In the genomic region with DNA sequence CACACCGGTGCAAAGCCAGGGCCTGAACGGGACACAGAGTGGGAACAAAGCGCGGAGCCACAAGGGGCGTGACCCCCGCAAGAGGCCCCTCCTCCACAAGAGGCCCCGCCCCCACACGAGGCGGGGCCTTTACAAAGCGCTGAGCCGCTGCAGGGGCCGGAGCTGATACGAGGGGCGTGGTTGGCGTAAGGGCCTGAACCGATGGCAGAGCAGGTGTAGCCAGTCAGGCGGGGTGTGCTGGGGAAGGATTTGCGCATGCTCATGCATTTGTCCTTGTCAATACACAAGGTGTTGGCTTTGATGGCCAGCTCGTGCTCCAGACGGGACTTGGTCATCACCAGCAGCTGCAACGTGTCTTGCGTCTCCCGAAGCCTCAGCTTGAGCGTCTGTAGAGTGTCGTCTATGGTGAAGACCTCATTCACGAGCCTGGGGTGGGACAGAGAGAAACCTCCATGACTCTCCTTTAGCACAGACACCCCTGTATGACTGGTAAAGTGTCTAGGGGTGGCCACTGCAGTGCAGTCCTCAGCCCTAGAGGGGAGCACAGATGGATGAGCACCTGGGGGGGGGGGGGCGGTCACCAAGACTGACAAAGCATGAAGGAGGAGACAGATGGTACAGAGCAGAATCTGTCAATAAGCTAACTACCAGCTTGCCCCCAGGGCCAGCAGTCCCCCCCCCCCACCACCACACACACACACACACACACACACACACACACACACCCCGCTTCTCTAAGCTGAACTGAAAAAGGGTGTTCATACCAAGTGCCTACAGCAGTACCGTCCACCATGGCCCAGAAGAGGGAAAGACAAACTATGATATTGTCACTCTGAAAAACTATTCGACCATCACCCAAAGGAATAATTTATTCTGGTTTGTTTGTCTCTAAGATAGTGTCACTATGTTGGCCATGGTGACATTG, we compare ENCODE assay signal across 8 mouse cellular contexts. TPM values are rescaled to one million over a fixed set of nuclear protein-coding genes. Genes with fewer than 3 reads are reported as not detected.
DNase-seq lines count a peak whose midpoint lies in the region; ATAC-seq lines count a peak whose summit lies in the region.

No protein-coding gene starts in this region.

- H3K9ac ChIP-seq in forebrain, embryonic 16.5 days (replicated peaks; ENCODE audit: low read depth, low read length): peak overlapping the region; percentile 29

- H3K9me3 ChIP-seq in forebrain, embryonic 16.5 days (ENCODE audit: control insufficient read depth, low read length): no peaks in the 10 kb centered on the region
- 0 out of 2 replicates have a peak, but pooled peaks cover 4% of the 10 kb centered on the region for H3K9me3 ChIP-seq in megakaryocyte, embryonic 14.5 days

- peak; percentile 85 for ATAC-seq in forebrain, embryonic 16.5 days

- peak overlapping the region; percentile 50 for H3K4me2 ChIP-seq in forebrain, embryonic 16.5 days (ENCODE audit: low read length)

- H3K4me1 ChIP-seq in forebrain, embryonic 16.5 days (replicated peaks; ENCODE audit: control insufficient read depth, insufficient read depth, low read length): peaks cover 5% of the 10 kb centered on the region; the same call in 1 of the 2 replicates
- peaks cover 4% of the 10 kb centered on the region; the same call in 1 of the 2 replicates for H3K4me1 ChIP-seq in megakaryocyte, embryonic 14.5 days

- peak overlapping the region; percentile 32 for H3K4me3 ChIP-seq in forebrain, embryonic 16.5 days (replicated peaks; ENCODE audit: low read length)
- peak overlapping the region; percentile 75 for H3K4me3 ChIP-seq in megakaryocyte, embryonic 14.5 days (replicated peaks)

- H3K36me3 ChIP-seq in forebrain, embryonic 16.5 days (ENCODE audit: control insufficient read depth, insufficient read depth): no peaks in the 10 kb centered on the region
- no peaks in the 10 kb centered on the region for H3K36me3 ChIP-seq in megakaryocyte, embryonic 14.5 days (replicated peaks; ENCODE audit: low read length)

- H3K27ac ChIP-seq in forebrain, embryonic 16.5 days (ENCODE audit: low read length): no peak overlapping the region

- no peaks in the 10 kb centered on the region for H3K27me3 ChIP-seq in forebrain, embryonic 16.5 days (replicated peaks; ENCODE audit: control insufficient read depth, insufficient read depth, low read length)
- H3K27me3 ChIP-seq in megakaryocyte, embryonic 14.5 days (replicated peaks): peaks cover 9% of the 10 kb centered on the region

- WGBS in forebrain, embryonic 16.5 days: 13% methylated on average over 29 of the region's 30 CpGs

- DNase-seq in urinary bladder, adult 18-20 months (ENCODE audit: low spot score in 2 of 2): peak; percentile 64 to 71
- no peak for DNase-seq in urinary bladder, postnatal 10 days (ENCODE audit: low spot score)
- DNase-seq in kidney, postnatal 36 days: peak; percentile 30 to 43
- peak; percentile 29 to 37 for DNase-seq in spleen, postnatal 36 days (ENCODE audit: low spot score in 2 of 2)
- no peak for DNase-seq in layer of hippocampus, postnatal 25 days (ENCODE audit: extremely low spot score in 1 of 2, low spot score in 1 of 2)
- DNase-seq in left cerebral cortex, adult 8-10 months (ENCODE audit: low spot score in 2 of 2): no peak

RNA-seq across cellular contexts. Expression of gene Tekt5, which starts 37.0 kb away (rescaled TPM):
- 2.5 and 4.1 TPM in 2 replicates for polyA plus RNA-seq in forebrain, embryonic 16.5 days (2015; fragmentation: Nextera tagmentation; extraction: Ambion mirVana)
- not detected in 2 replicates for polyA plus RNA-seq in megakaryocyte, embryonic 14.5 days (2012; ENCODE audit: insufficient read depth, low replicate concordance)
- 1 to 10 TPM; 6.6 TPM for total RNA-seq in layer of hippocampus, postnatal 25 days (2021)
- 10 to 100 TPM in 3 of 4 experiments, 1 to 10 TPM in 1; 9.8 to 11.5 (median 10.4) TPM for total RNA-seq in left cerebral cortex, adult 8-10 months (2022)

RNA-seq across cellular contexts. Expression of gene Emp2, which starts 44.5 kb away (rescaled TPM):
- 8.3 and 10.7 TPM in 2 replicates for polyA plus RNA-seq in forebrain, embryonic 16.5 days (2015; fragmentation: Nextera tagmentation; extraction: Ambion mirVana)
- polyA plus RNA-seq in megakaryocyte, embryonic 14.5 days (2012; ENCODE audit: insufficient read depth, low replicate concordance): 0.06 TPM in 1 of 2 replicates, not detected in the other
- total RNA-seq in layer of hippocampus, postnatal 25 days (2021): 10 to 100 TPM; 18.4 to 19.1 TPM
- 10 to 100 TPM; 11.0 to 13.4 (median 12.2) TPM for total RNA-seq in left cerebral cortex, adult 8-10 months (2022)

RNA-seq across cellular contexts. Expression of gene Nubp1, which starts 53.5 kb away (rescaled TPM):
- 47.7 and 48.9 TPM in 2 replicates for polyA plus RNA-seq in forebrain, embryonic 16.5 days (2015; fragmentation: Nextera tagmentation; extraction: Ambion mirVana)
- 7.9 and 20.5 TPM in 2 replicates for polyA plus RNA-seq in megakaryocyte, embryonic 14.5 days (2012; ENCODE audit: insufficient read depth, low replicate concordance)
- 10 to 100 TPM; 16.5 to 17.6 TPM for total RNA-seq in layer of hippocampus, postnatal 25 days (2021)
- 10 to 100 TPM; 13.3 to 15.9 (median 14.4) TPM for total RNA-seq in left cerebral cortex, adult 8-10 months (2022)

Comparison
In these comparisons a context has a peak if more than half of its experiments do, and no peak if none do; other contexts are left out.
1. DNase-seq: peak in urinary bladder, adult 18-20 months (2 of 2), kidney, postnatal 36 days (2 of 2) and spleen, postnatal 36 days (2 of 2); none in urinary bladder, postnatal 10 days (single experiment), layer of hippocampus, postnatal 25 days (0 of 2) and left cerebral cortex, adult 8-10 months (0 of 2).